Mouse (Mus musculus): ENCODE results near the gene Mpv17l2. TPM values are rescaled to one million over a fixed set of nuclear protein-coding genes. Genes with fewer than 3 reads are reported as not detected.

The Mpv17l2 gene
- total RNA-seq, 2 experiments from 2014 or later, result 41.7 to 42.2 TPM

DNA sequence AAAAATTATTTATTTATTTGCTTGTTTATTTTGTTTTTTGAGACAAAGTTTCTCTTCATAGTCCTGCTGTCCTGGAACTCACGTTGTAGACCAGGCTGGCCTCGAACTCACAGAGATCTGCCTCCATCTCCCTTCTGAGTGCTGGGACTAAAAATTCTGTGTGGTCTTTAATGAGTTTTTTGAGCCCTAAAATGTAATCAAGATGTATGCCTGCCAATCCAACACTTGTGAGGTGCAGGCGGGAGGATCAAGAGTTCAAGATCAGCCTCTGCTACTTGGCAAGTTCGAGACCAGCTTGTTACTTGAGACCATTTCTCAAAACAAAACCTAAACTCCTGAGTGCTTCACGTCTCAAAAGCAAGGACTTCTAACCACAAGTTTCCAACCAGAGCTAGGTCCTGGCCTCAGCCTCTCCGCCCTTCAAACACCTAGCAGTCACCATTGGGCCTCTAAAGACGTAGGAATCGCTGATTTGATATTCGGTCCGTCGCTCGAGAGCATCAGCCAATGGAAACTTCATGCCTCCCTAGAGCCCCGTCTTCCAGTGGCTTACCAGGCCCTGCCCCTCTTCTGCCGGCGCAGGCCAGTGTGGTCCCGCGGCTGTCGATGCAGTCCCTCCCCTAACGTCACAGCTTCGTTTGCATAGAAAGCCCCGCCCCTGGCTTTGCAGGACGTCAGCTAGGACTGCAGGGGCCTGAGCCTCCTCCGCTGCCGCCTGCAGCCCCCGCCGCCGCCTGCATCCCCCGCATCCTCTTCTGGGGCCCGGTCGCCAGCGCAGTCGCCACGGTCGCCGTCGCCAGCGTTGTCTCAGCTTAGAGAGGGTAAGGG lies 6.5 kb downstream of the Mpv17l2 start, which contains the start of gene Rab3a:
Rab3a (plus strand) TSS at position 637 of the 828 bp plus-strand sequence.
- DNase-seq (ENCODE audit: extremely low spot score in 1 of 2, low spot score in 1 of 2), result peak; percentile 80 to 87

DNA sequence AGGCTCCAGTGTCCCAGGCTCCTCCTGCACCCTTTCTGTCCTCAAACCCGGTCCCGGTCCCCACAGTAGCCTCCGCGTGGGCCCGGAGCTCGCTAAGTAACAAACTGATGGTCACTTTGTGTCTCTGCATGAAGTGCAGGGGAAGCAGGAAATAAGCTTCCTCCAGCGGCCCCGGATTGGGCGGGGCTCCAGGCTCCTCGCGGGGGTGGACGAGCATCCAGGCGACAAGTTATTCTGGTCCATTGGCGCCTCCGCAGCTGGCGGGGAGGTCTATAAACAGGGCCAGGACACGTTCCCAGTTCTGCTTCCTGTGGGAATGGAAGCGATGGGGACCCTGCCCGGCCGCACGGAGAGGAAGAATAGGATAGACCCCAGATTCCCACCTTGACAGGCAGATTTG lies 7.6 kb downstream of the Mpv17l2 start:
- peak in 1 of 2 experiments; percentile 63 for DNase-seq (ENCODE audit: extremely low spot score in 1 of 2, low spot score in 1 of 2)

GRCm38 (mm10) chr8:70752000-70752764 lies 8.6 kb downstream of the Mpv17l2 start:
- peak; percentile 64 to 92 for DNase-seq (ENCODE audit: extremely low spot score in 1 of 2, low spot score in 1 of 2)

- peak in 1 of 2 experiments; percentile 2 for DNase-seq (ENCODE audit: extremely low spot score in 1 of 2, low spot score in 1 of 2)
Measured at GRCm38 (mm10) chr8:70750128-70750680, 10.5 kb downstream of the Mpv17l2 start.

- DNase-seq (ENCODE audit: extremely low spot score in 1 of 2, low spot score in 1 of 2), result no peak
Measured at GRCm38 (mm10) chr8:70749097-70749674, 11.6 kb downstream of the Mpv17l2 start.

DNA sequence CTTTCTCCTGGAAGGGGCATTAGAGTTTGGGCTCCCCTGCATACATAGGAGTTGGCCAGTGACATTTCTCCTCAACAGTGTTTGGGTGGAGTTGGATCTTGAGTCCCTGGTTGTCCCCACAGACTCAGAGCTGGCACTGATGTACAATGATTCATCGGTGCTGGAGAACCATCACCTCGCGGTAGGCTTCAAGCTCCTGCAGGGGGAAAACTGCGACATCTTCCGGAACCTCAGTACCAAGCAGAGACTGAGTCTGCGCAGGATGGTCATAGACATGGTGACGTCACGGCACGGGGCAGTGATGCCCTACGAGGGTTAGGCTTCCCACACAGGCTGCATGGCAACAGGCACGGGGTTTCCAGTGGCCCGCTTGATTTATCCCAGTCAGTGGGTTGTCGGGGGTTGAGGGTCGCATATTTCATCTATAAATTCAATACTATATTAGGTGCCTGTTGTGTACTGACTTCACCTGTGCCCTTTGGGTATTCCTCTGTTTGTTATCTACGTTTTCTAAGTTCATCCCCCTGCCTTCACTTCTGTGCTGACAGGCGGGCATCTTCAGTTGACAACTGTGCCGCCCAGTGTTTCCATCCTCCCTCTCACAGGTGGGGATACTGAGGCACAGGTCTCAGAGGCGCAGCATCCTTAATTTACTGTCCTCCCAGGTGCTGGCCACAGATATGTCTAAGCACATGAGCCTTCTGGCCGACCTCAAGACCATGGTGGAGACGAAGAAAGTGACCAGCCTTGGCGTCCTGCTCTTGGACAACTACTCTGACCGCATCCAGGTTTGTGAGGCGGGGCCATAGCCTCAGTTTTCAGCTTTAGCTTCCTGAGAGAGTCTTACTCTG lies 12.3 kb downstream of the Mpv17l2 start:
- no peak for DNase-seq (ENCODE audit: extremely low spot score in 1 of 2, low spot score in 1 of 2)

GRCm38 (mm10) chr8:70747211-70747890 lies 13.4 kb downstream of the Mpv17l2 start:
- DNase-seq (ENCODE audit: extremely low spot score in 1 of 2, low spot score in 1 of 2), result no peak

DNA sequence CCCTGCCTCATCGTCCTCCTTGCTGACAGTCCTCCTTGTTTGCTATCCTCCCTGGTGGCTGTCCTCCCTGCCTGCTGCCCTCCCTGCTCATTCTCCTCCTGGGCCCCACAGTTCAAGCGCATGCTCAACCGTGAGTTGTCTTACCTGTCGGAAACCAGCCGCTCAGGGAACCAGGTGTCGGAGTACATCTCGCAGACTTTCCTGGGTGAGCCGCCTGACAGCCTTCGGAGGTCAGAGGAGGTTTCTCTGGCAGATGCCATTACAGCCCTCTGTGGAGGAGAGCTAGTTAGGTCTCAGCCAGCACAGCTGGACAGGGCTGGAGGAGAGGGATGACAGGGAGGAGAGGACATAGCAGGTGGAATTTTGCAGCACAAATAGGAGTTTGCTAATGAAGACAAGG lies 14.1 kb downstream of the Mpv17l2 start:
- DNase-seq (ENCODE audit: extremely low spot score in 1 of 2, low spot score in 1 of 2), result no peak

- no peak for DNase-seq (ENCODE audit: extremely low spot score in 1 of 2, low spot score in 1 of 2)
Measured at GRCm38 (mm10) chr8:70745691-70746220, 15.0 kb downstream of the Mpv17l2 start.

DNA sequence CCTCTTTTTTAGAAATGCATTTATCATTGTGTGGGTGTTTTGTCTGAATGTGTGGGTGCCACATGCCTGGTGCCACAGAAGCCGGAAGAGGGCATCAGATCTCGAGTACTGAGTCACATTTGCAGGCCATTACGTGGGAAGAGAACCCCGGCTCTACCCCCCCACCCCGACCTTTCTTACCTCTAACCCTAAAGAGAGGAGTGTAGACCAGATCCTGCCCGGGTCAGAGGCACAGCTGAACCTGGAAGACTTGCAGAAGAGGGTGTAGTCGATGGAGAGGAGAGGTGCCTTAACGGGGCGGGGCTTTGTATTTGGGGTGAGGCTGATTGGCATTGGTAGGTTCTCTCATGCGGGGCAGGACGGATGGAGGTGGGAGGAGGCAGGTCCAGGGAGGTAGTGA lies 15.9 kb downstream of the Mpv17l2 start:
- DNase-seq (ENCODE audit: extremely low spot score in 1 of 2, low spot score in 1 of 2), result no peak

- no peak for DNase-seq (ENCODE audit: extremely low spot score in 1 of 2, low spot score in 1 of 2)
Measured at GRCm38 (mm10) chr8:70743656-70744590, 16.8 kb downstream of the Mpv17l2 start.

GRCm38 (mm10) chr8:70742981-70743655 lies 17.6 kb downstream of the Mpv17l2 start:
- DNase-seq (ENCODE audit: extremely low spot score in 1 of 2, low spot score in 1 of 2), result no peak

DNA sequence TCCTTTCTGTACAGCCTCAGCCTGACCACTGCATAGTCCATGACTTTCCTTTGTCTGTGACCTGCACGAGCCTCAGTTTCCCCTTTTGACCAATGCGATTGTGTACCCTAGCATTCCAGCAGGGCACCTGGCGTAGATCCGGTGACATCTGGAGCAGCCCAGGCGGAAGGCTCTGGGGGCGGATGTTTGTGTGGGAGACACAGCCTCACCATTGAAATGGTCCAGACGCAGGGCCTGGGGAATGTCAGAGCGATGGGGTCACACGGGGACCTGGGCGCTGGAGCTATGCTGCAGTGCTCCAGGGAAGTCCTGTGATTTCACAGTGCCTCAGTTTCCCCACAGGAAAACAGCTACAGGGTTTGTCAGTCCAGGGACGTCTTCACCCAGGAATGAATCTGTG lies 18.6 kb downstream of the Mpv17l2 start:
- DNase-seq (ENCODE audit: extremely low spot score in 1 of 2, low spot score in 1 of 2), result no peak

GRCm38 (mm10) chr8:70741661-70742060 lies 19.1 kb downstream of the Mpv17l2 start:
- DNase-seq (ENCODE audit: extremely low spot score in 1 of 2, low spot score in 1 of 2), result no peak

DNA sequence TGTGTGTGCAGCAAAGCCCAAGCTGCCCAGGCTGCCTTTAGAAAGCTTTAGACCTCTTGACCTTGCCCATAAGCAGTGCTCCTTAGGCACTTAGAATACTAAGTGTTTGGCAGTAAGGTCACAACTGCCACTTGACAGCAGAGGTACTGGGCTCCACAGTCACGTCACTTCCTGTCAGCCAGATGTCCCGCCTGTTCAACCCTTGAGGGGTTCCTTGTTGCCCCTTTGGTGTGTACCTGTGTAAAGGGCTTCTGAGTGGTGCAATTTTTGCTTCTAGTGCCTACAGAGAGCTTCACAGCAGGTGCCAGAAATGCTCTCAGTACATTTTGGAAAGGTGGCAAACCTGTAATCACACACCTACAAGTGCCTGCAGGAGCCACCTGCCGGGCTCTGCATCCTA lies 22.5 kb downstream of the Mpv17l2 start:
- no peak for DNase-seq (ENCODE audit: extremely low spot score in 1 of 2, low spot score in 1 of 2)

DNA sequence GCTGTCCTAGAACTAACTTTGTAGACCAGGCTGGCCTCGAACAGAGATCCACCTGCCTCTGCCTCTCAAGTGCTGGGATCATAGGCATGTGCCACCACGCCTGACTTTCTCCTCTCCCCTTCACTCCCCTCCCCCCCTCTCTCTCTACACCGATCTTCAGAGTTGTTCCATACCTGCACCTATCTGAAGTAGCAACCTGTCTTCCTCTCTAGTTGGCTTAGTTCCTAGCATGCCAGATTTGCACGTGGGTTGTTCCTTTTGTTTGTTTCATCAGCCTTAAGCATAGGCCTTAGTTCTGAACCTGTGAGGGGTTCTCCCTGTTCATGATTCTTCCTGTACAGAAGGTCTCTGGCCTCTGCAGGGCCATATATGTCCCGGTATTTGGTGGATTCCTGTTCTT lies 23.0 kb downstream of the Mpv17l2 start:
- no peak for DNase-seq (ENCODE audit: extremely low spot score in 1 of 2, low spot score in 1 of 2)

DNA sequence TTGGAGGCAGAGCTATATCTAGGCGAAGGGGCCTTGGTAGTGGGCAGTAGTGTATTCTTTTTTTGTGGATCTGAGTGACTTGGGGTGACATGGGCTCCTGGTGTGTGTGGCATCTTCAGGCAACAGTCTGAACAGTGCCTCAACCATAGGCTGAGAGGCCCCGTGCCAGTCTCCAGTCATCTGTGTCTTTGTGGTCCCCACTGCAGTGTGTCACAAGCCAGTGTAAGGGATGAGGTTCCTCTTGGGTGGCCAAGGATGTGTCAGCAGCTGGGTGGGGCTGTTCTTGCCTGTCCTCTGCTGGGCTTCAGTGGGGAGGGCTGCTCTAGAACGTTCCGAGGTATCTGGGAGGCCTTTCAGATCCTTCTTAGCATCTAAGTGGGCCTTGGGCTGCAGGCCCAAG lies 29.8 kb downstream of the Mpv17l2 start:
- DNase-seq (ENCODE audit: extremely low spot score in 1 of 2, low spot score in 1 of 2), result no peak
